Mouse (Mus musculus) limb, embryonic 12.5 days (tissue): ENCODE data around the gene Flnc. TPM values are rescaled to one million over a fixed set of nuclear protein-coding genes. Genes with fewer than 3 reads are reported as not detected.

Source experiments
- ATAC-seq: fragments of 200-750 bp; cut with Nextera tagmentation; 2 replicates; pipeline ENCODE4 v1.8.0; 2017; ENCODE audit warnings: low read depth, moderate TSS enrichment; ENCODE audit not compliant: insufficient number of reproducible peaks, insufficient read depth, low FRiP score, low TSS enrichment
- H3K27ac ChIP-seq: fragments of 300-500 bp; sonication (generic); 2 replicates; pipeline ENCODE4 v1.5.1; 2016; ENCODE audit warnings: mild to moderate bottlenecking, moderate library complexity
- H3K27me3 ChIP-seq: fragments of 300-500 bp; sonication (generic); 2 replicates; pipeline ENCODE4 v1.6.1; 2016; ENCODE audit warnings: mild to moderate bottlenecking, moderate library complexity
- H3K36me3 ChIP-seq: fragments of 300-500 bp; sonication (generic); 2 replicates; pipeline ENCODE4 v1.6.1; 2016; ENCODE audit warnings: mild to moderate bottlenecking, moderate library complexity
- H3K4me1 ChIP-seq: fragments of 300-500 bp; sonication (generic); replicated peaks from 2 replicates; pipeline ENCODE4 v1.6.1; 2016
- H3K4me2 ChIP-seq: fragments of 300-500 bp; sonication (generic); 2 replicates; pipeline ENCODE4 v1.6.1; 2016; ENCODE audit warnings: mild to moderate bottlenecking, moderate library complexity
- H3K4me3 ChIP-seq: fragments of 300-500 bp; sonication (generic); replicated peaks from 2 replicates; pipeline ENCODE4 v1.5.1; 2016; ENCODE audit warnings: mild to moderate bottlenecking
- H3K9ac ChIP-seq: fragments of 300-500 bp; sonication (generic); replicated peaks from 2 replicates; pipeline ENCODE4 v1.6.1; 2016; ENCODE audit warnings: mild to moderate bottlenecking, moderate library complexity
- H3K9me3 ChIP-seq: fragments of 300-500 bp; sonication (generic); 2 replicates; pipeline ENCODE4 v1.6.1; 2016; ENCODE audit warnings: mild to moderate bottlenecking, moderate library complexity
- WGBS: fragments of 180-500 bp; shearing (Covaris S2); methylation state at CpG from one replicate; pipeline ENCODE4 v1.1.7; 2016; 5-methylcytosine and 5-hydroxymethylcytosine counted together
- polyA plus RNA-seq: library from polyadenylated mRNA; unstranded; fragments of >200 nt; fragmentation: Nextera tagmentation; extraction: Ambion mirVana; gene quantifications from 2 replicates; pipeline ENCODE4 v1.2.1, GENCODE M21; 2016

Gene Flnc
- polyA plus RNA-seq, 1 experiment from 2014 or later: 10.8 TPM

GRCm38 (mm10) chr6:29397575-29397974 lies 35.5 kb upstream of the Flnc start:
- Histone ChIP-seq H3K27me3 (peaks cover 16% of the 10 kb centered on the region), H3K4me1 (peaks cover 21% of the 10 kb centered on the region), H3K9me3 (no peaks in the 10 kb centered on the region), H3K4me2 (peak overlapping the region; percentile 88), H3K36me3 (peaks cover 21% of the 10 kb centered on the region), H3K27ac (peak overlapping the region; percentile 74), H3K9ac (peak overlapping the region; percentile 77), H3K4me3 (peak overlapping the region; percentile 75)
- WGBS: 11% methylated on average over 6 of the region's 6 CpGs
- no peak for ATAC-seq

- 89% methylated on average over 4 of the region's 4 CpGs for WGBS
- Histone ChIP-seq H3K4me1 (peaks cover 27% of the 10 kb centered on the region), H3K36me3 (peaks cover 21% of the 10 kb centered on the region), H3K27me3 (peaks cover 13% of the 10 kb centered on the region), H3K4me3 (no peak overlapping the region), H3K9me3 (no peaks in the 10 kb centered on the region), H3K27ac (no peak overlapping the region), H3K9ac (no peak overlapping the region), H3K4me2 (no peak overlapping the region)
- ATAC-seq: no peak
Measured at GRCm38 (mm10) chr6:29399851-29400250, 33.2 kb upstream of the Flnc start.

GRCm38 (mm10) chr6:29402693-29403342 lies 30.2 kb upstream of the Flnc start:
- Histone ChIP-seq H3K27ac (no peak overlapping the region), H3K9me3 (no peaks in the 10 kb centered on the region), H3K9ac (no peak overlapping the region), H3K36me3 (peaks cover 38% of the 10 kb centered on the region), H3K4me2 (peak overlapping the region; percentile 48), H3K27me3 (peaks cover 6% of the 10 kb centered on the region; the same call in 1 of the 2 replicates), H3K4me1 (peaks cover 9% of the 10 kb centered on the region), H3K4me3 (peak overlapping the region; percentile 21)
- 5% methylated on average over 34 of the region's 34 CpGs for WGBS
- no peak for ATAC-seq

- Histone ChIP-seq H3K27me3 (peaks cover 6% of the 10 kb centered on the region; the same call in 1 of the 2 replicates), H3K36me3 (peaks cover 53% of the 10 kb centered on the region)
- no peak for ATAC-seq
Measured at GRCm38 (mm10) chr6:29406412-29406811, 26.6 kb upstream of the Flnc start.

GRCm38 (mm10) chr6:29415446-29415845 lies 17.6 kb upstream of the Flnc start:
- H3K36me3 ChIP-seq: peaks cover 79% of the 10 kb centered on the region
- no peaks in the 10 kb centered on the region for H3K4me1 ChIP-seq
- no peak overlapping the region for H3K27ac ChIP-seq
- 84% methylated on average over 9 of the region's 9 CpGs for WGBS
- no peak overlapping the region for H3K9ac ChIP-seq
- H3K4me2 ChIP-seq: no peak overlapping the region
- no peaks in the 10 kb centered on the region for H3K27me3 ChIP-seq
- no peaks in the 10 kb centered on the region for H3K9me3 ChIP-seq
- H3K4me3 ChIP-seq: no peak overlapping the region
- ATAC-seq: no peak

More at GRCm38 (mm10) chr6:29406412-29406811, 26.6 kb upstream of the Flnc start:
- Histone ChIP-seq H3K4me2 (no peak overlapping the region), H3K4me1 (peaks cover 7% of the 10 kb centered on the region; the same call in 1 of the 2 replicates), H3K27ac (no peak overlapping the region), H3K9ac (no peak overlapping the region), H3K9me3 (no peaks in the 10 kb centered on the region), H3K4me3 (no peak overlapping the region)
- WGBS: 82% methylated on average over 6 of the region's 6 CpGs

- Histone ChIP-seq H3K27me3 (no peaks in the 10 kb centered on the region), H3K36me3 (peaks cover 35% of the 10 kb centered on the region), H3K9ac (no peak overlapping the region), H3K4me3 (no peak overlapping the region), H3K4me1 (no peaks in the 10 kb centered on the region), H3K9me3 (no peaks in the 10 kb centered on the region), H3K27ac (no peak overlapping the region), H3K4me2 (no peak overlapping the region)
- 91% methylated on average over 2 of the region's 2 CpGs for WGBS
- no peak for ATAC-seq
Measured at GRCm38 (mm10) chr6:29420596-29420995, 12.5 kb upstream of the Flnc start.

- no peaks in the 10 kb centered on the region for H3K27me3 ChIP-seq
- no peaks in the 10 kb centered on the region for H3K4me1 ChIP-seq
- H3K27ac ChIP-seq: no peak overlapping the region
- peaks cover 10% of the 10 kb centered on the region; the same call in 1 of the 2 replicates for H3K36me3 ChIP-seq
- H3K9ac ChIP-seq: no peak overlapping the region
- no peak overlapping the region for H3K4me3 ChIP-seq
- no peak for ATAC-seq
- H3K9me3 ChIP-seq: no peaks in the 10 kb centered on the region
- H3K4me2 ChIP-seq: no peak overlapping the region
- 92% methylated on average over 8 of the region's 8 CpGs for WGBS
Measured at GRCm38 (mm10) chr6:29425118-29425517, 7.9 kb upstream of the Flnc start.

GRCm38 (mm10) chr6:29426331-29426730 lies 6.7 kb upstream of the Flnc start:
- 69% methylated on average over 6 of the region's 6 CpGs for WGBS
- Histone ChIP-seq H3K36me3 (peaks cover 6% of the 10 kb centered on the region; the same call in 1 of the 2 replicates), H3K9me3 (no peaks in the 10 kb centered on the region), H3K4me1 (peaks cover 7% of the 10 kb centered on the region; the same call in 1 of the 2 replicates), H3K27me3 (0 out of 2 replicates have a peak, but pooled peaks cover 4% of the 10 kb centered on the region), H3K9ac (no peak overlapping the region), H3K4me2 (no peak overlapping the region), H3K4me3 (no peak overlapping the region), H3K27ac (no peak overlapping the region)
- ATAC-seq: no peak

- peaks cover 22% of the 10 kb centered on the region for H3K4me1 ChIP-seq
- H3K36me3 ChIP-seq: peaks cover 6% of the 10 kb centered on the region; the same call in 1 of the 2 replicates
- no peak overlapping the region for H3K4me2 ChIP-seq
- WGBS: 66% methylated on average over 4 of the region's 4 CpGs
- no peaks in the 10 kb centered on the region for H3K9me3 ChIP-seq
- no peak overlapping the region for H3K4me3 ChIP-seq
- no peak overlapping the region for H3K27ac ChIP-seq
- H3K9ac ChIP-seq: no peak overlapping the region
- ATAC-seq: no peak
- H3K27me3 ChIP-seq: peaks cover 22% of the 10 kb centered on the region
Measured at GRCm38 (mm10) chr6:29428171-29428570, 4.9 kb upstream of the Flnc start.

- peaks cover 46% of the 10 kb centered on the region for H3K27me3 ChIP-seq
Measured at GRCm38 (mm10) chr6:29430681-29431420, 2.2 kb upstream of the Flnc start.

GRCm38 (mm10) chr6:29431473-29431872 lies 1.6 kb upstream of the Flnc start:
- Histone ChIP-seq H3K4me2 (no peak overlapping the region; the same call in 1 of the 2 replicates), H3K9ac (no peak overlapping the region), H3K36me3 (no peaks in the 10 kb centered on the region; the same call in 1 of the 2 replicates), H3K27ac (0 out of 2 replicates have a peak overlapping the region, but pooled peaks have one; percentile 13), H3K4me1 (peaks cover 55% of the 10 kb centered on the region), H3K27me3 (peaks cover 50% of the 10 kb centered on the region), H3K9me3 (no peaks in the 10 kb centered on the region), H3K4me3 (no peak overlapping the region)
- WGBS: 21% methylated on average over 5 of the region's 5 CpGs
- ATAC-seq: no peak

More at GRCm38 (mm10) chr6:29430681-29431420, 2.2 kb upstream of the Flnc start:
- Histone ChIP-seq H3K36me3 (peaks cover 5% of the 10 kb centered on the region; the same call in 1 of the 2 replicates), H3K27ac (0 out of 2 replicates have a peak overlapping the region, but pooled peaks have one; percentile 13), H3K9ac (no peak overlapping the region), H3K9me3 (no peaks in the 10 kb centered on the region), H3K4me2 (no peak overlapping the region), H3K4me1 (peaks cover 49% of the 10 kb centered on the region), H3K4me3 (no peak overlapping the region)
- WGBS: 37% methylated on average over 15 of the region's 15 CpGs
- ATAC-seq: no peak
